Mouse (Mus musculus) heart, postnatal 36 days (tissue): ENCODE data around the gene Mgat4c. TPM values are rescaled to one million over a fixed set of nuclear protein-coding genes. Genes with fewer than 3 reads are reported as not detected.

ENCODE experiments used
- DNase-seq, 2 experiments: peaks; one replicate each; pipeline ENCODE4 v3.0.0; 2021 to 2022
- intact Hi-C: fragments of 180-260 bp; cut with DNase I; formaldehyde crosslinking; loops from one replicate; pipeline ENCODE4 v1.15.1; 2025
- total RNA-seq, 2 experiments: library from RNA; stranded (reverse); gene quantifications; 2 replicates each; pipeline ENCODE4 v1.2.3; 2021

The Mgat4c gene
- not detected for total RNA-seq

DNA sequence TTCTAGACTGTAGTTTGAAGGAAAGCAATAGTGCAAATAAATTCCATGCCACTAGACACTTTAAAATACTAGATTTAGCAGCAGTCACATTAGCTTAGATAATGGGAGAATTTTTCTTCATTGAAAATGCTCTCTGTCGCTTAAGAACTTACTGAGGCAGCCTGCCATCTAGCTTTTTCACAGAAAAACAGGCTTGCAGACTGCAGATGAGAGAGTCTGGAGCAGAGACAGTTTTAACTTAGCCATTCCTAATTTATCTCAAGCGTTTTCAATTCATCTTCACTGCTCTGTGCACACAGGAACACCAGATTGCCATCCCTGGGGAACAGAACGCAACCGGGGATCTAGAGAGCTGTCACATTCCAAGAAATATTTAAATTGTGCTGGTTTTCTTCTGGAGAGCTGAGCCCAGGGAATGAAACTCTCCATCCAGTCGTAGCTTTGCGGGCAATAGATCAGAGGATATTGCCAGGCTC is at the start of gene Mgat4c:
TSS of gene Mgat4c (plus strand) at position 51 of the 476 bp plus-strand sequence.
- intact Hi-C loops: no loop called here
- no peak for DNase-seq

DNA sequence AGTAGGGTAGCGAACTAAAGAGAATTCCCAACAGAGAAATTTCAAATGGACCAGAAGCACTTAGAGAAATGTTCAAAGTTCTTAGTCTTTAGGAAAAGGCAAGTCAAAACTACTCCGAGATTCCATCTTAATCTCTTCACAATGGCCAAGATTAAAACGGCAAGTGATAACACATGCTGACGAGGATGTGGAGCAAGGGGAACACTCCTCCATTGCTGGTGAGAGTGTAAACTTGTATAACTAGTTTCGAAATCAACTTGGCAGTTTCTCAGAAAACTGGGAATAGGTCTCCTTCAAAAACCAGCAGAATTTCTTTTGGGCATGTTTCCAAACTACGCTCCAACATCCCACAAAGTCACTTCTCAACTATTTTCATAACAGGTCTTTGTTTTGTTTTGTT is 46.0 kb upstream of the Mgat4c start:
- intact Hi-C loops: no loop called here
- no peak for DNase-seq

DNA sequence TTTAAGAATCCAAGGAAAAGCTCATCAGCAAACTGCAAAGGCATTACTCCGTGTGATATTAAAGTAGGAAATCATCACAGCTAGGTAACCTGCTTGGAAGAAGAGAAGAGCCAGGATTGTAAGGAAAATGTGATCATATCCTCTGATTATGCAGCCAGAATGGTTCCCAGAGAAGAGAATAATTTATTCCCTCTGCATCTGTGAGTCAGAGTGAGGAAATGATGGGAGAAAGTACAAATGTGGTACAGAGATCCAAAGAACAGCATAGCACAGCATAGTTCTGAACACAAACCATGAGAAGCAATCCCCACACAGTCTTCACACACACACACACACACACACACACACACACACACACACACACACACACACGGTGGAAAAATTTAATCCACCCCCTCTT is 40.2 kb upstream of the Mgat4c start:
- DNase-seq: no peak
- intact Hi-C loops: no loop called here

DNA sequence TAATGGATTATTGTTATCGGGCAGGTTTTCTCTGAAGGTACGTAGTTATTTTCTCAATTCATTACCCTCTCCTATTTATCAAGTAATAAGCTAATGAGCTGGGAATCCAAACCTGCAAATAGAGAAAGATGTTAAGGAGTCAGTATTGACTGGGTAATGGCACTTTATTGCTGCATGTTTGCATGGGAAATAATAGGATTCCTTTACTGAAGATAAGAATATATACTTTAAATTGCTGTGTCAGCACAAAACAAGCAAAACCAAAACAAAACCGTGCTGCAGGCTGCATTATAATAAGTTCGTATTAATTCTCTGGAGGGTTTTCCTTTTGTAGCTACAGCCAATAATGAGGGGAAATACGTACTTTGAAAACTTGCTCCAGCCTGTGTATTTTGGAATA is 627 bp downstream of the Mgat4c start:
- intact Hi-C loops: no loop called here

DNA sequence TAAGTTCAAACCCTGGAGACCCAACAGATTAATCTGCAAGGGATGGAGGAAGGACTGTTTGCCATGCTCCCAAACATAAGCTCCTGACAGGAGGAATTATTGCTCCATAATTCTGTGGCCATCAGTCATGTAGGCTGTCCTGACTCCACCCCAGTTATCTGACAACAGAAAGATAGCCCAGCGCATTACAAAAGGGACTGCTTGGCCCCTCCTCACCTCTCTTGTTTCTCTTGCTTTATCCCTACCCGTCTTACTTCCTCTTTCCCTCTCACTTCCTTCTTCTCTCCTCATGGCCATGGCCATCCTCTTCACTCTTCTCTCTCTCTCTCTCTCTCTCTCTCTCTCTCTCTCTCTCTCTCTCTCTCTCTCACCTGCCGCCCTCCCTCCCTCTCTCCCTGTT is 80.5 kb downstream of the Mgat4c start:
- DNase-seq: no peak
- intact Hi-C loops: no loop called here

More for the DNA sequence above, 627 bp downstream of the Mgat4c start:
- DNase-seq: no peak

DNA sequence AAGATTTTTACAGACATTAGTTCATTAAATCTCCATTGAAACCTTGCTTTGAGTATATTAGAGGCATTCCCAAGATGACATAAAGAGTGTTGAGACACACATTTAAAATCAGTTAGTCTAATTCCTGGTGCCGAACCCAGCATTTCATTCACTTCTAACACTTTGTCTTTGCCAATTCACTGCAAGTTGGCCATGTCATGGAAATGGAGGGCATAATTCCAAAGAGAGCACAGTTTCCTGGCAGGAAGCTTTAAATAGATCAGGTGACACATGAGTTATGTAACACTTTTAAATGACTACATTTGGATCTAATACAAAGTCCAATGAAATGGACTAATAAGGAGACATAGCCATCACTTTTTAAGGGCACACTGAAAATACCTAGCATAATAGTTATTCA is 89.4 kb downstream of the Mgat4c start:
- intact Hi-C loops: no loop called here

DNA sequence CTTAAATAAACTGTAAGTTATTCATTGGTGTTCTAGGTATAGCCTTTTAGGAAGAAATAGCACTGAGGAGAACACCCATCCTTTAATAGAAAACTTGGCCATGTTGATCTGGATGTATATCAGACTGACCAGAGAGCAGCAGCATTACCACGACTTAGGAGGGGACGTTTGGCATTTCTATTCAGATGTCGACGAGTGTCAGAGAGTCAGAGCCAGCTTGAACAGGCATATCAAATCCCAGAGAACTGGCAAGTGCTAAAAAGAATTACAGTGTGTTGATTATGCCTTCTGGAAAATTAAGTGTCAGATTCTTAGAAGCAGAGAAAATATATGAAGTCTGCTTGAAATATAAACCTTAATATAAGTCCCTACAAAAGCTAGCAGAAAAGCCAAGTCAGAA is 89.9 kb downstream of the Mgat4c start:
- DNase-seq: no peak
- intact Hi-C loops: no loop called here

More for the DNA sequence above, 89.4 kb downstream of the Mgat4c start:
- no peak for DNase-seq

DNA sequence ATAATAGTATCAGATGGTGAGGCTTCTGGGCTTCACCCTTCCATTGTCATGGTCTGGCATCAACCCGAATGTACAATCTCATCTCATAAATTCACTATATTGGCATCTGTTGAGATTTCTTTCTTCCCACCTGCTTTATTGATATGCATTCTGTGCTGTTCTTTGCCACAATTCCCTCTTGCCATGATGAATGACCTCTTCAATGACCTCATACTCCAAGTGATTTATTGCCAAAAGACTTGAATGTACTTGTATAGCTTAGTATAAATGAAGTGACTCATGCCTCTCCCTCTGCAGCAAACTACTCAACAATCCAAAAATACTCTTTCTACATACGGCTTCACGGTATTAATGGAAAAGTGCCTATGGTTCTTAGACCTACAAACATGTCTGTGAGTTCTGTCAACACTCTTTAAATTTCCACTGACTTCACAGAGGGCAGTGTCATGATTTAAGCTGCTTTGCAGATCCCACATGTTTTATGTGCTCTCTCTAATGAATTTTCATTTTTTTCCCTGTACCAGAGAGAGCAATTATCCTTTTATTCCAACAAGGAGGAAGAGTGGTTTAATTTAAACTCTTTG is 102.0 kb downstream of the Mgat4c start:
- no peak for DNase-seq
- intact Hi-C loops: no loop called here

DNA sequence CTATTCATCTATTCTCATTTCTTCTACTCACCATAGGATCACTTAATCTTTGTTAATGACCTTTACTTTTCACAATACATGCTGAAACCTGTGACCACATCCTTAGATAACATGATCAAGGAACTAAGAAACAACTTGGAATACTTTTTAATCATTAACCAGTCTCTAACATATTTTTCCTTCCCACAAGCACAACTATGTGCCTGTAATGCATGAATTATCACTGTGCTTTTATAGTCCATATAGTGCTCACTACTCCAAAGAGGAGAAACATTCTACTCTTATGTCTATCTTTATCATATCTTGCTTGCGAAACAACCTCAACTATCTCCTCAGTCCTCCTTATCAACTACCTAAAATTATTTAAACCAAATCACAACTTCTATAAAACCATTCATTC is 114.2 kb downstream of the Mgat4c start:
- no peak for DNase-seq
- intact Hi-C loops: no loop called here

DNA sequence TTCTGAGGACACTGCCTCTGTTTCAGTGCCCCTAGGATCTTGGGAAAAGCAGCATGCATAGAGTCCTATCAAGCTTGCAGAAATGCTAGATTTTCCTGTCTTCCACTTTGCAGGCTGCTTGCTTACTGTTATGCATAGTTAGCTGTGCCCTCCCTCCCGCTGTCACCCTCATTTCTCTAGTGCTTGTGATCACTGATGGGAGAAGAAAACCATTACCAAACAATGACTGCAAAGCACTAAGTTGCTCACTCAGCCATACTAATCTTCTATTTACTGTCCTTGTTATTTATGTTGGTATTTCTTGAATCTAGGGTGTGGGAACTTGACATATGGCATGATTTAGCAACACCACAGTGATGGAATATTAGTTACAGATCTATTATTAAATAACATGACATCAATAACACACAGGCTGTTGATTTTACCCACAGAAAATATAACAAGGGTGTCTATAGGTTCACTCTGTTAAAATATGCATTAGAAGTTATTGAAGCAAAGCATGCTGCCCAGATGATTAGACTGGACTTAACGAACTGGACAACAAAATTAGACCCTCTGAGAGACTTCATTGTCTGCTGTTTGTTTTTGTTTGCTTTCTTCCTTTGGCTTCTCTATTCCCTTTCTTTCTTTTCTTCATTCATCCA is 117.7 kb downstream of the Mgat4c start:
- intact Hi-C loops: no loop called here
- DNase-seq: no peak

DNA sequence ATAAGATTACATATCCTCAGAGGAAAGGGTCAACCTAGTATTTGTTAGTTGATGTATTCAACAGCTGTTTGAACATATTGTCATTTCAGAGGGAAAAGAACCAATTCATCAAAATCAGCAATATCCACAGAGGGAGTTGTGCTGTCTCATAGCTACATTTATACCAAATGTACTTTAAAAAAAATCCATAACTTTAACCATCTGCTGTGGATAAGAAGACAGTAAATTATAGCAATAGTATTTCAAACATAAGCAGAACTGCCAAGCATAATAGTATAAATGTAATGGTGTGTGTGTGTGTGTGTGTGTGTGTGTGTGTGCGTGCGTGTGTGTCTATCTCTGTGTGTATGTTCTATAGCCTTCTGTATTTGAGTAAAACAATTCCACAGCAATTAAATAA is 127.5 kb downstream of the Mgat4c start:
- no peak for DNase-seq
- intact Hi-C loops: no loop called here

DNA sequence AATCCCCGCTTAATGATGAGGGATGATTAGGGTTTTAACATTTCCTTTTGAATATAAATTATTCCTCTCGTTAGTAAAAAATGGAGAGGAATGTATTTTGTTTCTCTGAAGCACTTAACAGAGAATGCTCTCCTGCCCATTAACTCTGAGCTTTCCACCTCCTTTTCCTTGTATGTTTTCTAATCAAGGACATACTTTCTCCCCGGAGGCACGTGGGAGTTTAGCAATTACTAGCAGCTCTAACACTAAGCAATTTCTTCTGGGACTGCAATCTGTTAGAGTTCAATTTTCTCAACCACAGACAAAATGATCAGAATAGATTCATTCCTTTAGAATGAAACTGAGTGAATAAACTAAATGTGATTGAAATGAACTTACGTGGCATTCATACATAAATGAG is 135.6 kb downstream of the Mgat4c start:
- intact Hi-C loops: no loop called here
- no peak for DNase-seq

DNA sequence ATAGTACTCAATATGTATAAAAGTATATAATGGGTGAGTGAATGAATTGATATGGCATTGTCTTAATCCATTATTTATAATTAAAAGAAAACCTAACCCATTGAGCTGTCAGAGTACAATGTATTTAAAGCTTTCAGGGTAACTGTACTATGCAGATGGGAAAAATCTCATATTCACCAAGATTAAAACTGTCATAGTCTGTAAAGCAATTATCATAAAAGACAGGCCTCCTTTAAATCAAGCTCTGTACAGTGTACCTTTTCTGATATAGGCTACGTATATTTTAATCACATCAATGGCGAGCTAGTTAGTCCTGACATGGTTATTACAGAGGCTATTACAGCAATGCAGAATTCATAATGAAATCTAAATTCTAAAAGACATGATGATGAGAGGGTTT is 146.7 kb downstream of the Mgat4c start:
- DNase-seq: no peak
- intact Hi-C loops: no loop called here

DNA sequence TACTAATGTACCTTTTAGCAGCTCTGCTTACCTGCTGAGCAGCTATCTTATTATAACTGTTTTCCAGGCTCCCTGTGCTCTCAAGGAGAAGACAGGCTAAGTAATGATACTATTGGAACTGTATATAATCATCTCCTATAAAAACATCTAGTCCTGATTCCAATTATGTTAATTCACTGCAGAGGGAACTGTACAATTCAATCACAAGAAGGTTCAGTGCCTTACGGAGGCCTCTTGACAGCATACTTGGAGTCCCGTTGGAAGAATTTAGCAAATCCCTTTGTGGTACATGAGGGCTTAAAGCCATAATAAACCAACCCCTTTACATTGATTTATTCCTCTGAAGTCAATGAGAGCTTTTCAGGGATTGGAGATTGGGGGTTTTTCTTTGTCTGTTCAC is 174.8 kb downstream of the Mgat4c start:
- no peak for DNase-seq
- intact Hi-C loops: no loop called here

DNA sequence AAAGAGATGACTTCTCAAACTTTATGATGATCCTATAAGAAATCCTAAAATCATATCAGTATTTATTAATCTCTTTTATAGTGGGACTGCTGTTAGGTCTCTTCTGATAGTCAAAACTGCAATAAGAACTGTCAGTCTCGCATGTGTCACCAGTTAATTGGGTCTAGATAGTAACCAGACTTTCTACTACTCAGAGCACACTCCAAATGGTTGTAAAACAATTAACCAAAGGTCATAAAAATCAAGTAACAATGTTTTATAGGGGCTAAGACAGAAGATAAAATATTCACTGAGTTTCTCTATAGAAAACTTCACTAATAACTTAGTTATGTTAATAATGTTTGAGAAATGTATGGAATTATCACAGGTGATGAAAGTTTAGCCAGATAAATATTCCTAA is 208.6 kb downstream of the Mgat4c start:
- intact Hi-C loops: no loop called here
- no peak for DNase-seq

DNA sequence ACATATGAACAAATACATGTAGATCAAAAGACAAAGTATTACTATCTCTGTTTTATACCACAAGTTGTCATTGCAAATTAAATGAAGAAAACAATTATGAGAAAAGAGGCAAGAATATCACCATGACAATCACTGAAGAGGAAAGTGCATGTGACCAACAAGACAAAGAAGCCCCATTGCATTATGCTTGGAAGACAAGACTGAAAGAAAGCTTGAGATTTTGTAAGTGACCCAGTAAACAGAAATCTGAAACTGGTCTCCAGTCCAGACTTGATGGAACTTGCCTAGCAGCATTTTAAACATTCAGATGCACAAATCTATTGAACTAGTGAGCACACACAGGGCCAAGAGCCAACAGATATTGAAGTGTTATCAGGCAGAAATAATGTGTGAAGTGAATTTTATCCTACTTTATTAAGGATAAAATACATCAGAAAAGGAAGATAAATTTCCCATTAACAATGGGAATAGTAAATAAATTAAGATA is 236.1 kb downstream of the Mgat4c start:
- no peak for DNase-seq
- intact Hi-C loops: no loop called here

DNA sequence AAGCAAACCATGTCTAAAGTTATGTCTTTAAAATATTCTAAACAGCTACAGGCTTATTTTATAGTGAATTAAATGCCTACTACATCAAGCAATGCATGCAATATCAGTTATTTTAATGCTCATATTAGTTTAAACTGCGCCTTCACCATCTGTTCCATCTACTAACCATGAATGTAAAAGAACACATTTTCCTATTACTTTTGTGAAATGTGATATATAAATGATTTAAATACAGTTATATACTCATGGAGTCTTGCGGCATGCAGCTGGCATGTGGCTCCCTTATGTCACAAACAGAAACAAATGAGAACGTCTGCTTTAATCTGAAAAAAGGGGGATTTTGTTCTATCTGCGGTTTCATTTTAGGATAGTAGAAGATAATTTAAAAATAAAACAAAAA is 316.3 kb downstream of the Mgat4c start:
- DNase-seq: no peak

DNA sequence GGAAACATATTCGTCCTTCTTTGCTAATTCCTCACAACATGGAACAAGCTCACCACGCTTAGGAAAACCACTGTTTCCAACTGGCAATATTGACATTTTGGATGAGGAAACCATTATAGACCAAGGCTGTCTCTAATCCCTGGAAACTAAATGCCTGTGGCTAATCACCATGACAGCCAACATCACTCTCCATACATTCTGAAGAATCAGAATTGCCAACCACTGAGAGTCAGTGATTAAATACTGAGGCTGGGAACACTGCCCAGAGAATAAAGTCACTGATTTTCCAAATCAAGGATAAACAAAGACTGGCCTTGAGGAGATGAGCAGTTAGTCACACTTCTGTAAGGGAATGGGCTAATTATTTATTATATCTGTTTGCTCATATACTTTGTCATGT is 361.2 kb downstream of the Mgat4c start:
- intact Hi-C loops: no loop called here

More for the DNA sequence above, 316.3 kb downstream of the Mgat4c start:
- intact Hi-C loops: no loop called here

DNA sequence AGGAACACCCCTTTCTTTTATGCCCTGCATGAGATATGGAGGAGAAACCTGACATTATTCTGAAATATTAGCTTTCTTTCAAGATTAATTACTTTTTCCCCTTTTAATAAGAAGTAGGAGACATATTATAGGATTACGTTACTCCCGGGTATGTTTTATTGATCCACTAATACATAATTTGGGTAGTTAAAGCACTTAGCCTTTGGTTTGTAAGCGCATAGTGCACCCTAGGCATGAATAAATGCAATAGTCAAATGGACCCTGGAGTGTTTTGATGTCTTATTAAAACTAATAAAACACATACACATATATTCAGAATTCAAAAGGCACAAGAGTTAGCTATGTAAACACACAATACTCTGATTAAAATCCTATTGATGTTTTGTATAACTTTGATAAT is 374.9 kb downstream of the Mgat4c start:
- intact Hi-C loops: no loop called here
- DNase-seq: no peak

More for the DNA sequence above, 361.2 kb downstream of the Mgat4c start:
- no peak for DNase-seq

DNA sequence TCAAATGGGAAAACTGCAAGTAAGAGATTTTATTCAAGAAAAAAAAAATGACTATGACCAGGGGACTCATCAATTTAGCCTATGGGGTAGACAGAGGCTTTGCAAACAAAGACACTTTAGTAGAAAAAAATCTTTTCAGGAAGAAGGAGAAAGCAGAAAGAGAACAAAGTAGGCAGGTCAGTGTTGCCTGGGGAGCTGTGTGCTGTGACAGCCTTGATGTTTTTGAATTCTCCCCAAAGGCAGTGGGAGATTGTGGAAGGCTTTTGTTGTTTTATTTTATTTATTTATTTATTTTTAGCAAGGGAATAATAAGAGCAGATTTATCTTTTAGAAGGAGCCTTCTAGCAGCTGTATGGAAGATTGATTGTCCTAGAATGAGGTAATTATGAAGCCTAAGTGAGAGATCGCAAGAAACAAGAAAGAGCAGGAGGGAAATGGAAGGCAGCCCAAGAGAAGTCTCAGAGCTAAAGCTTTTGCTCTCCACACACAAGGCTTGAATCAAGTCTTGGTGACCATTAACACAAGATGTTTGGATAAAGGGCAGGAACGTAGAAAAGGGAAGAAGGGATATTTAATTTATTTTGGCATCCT is 375.8 kb downstream of the Mgat4c start:
- intact Hi-C loops: no loop called here
- DNase-seq: no peak

DNA sequence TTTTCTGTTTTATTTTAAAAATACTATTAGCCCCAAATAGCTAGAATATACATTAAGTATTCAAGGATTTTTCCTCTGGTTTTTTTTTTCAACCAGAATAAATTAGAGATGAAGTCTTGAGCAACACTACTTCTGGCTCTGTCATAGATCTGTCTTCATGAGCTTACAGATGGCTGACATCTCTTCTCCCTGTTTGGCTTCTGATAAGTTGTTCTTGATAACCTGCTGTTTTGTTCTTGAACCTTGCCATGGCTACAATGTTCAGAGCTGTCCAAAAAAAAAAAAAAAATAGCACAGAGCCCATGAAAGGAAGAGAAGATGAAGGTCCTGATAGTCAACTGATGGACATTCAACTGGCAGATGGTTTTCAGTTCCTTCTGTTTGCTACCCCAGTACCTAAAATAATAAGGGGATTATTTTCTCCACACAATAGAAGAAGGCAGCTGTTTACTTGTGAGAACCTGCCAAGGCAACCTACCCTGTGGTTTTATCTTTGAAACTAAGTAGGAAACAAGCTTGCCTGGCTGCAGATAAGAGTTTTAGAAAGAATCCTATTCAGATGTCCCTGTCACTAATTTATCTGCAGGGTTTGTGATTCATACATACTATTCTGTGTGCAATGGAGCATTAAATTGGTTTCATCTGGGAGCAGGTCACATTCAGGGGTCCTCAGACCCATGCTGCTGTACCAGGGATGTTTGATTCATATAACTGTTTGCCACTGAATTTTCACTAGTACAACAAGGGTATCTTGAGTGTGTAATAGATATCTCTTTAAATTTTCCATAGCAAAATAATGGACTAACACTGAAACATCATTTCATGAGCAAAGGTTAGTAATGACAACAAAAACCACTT is 393.5 kb downstream of the Mgat4c start:
- intact Hi-C loops: no loop called here
- DNase-seq: no peak
